Mouse (Mus musculus) lung, adult 2 months (tissue): ENCODE measurements around the gene Gal. TPM values are rescaled to one million over a fixed set of nuclear protein-coding genes. Genes with fewer than 3 reads are reported as not detected.

ENCODE experiments used
- DNase-seq: peaks from one replicate; pipeline ENCODE4 v3.0.0; 2022
- H3K4me1 ChIP-seq: fragments of 200-500 bp; 2 replicates; pipeline ENCODE4 v1.6.1; 2011; ENCODE audit warnings: low read length; ENCODE audit not compliant: control insufficient read depth, insufficient read depth
- H3K4me3 ChIP-seq: fragments of 200-500 bp; replicated peaks from 2 replicates; pipeline ENCODE3; 2011; ENCODE audit warnings: low read depth, mild to moderate bottlenecking, control low read depth, low read length; ENCODE audit errors: extremely low read depth
- CTCF ChIP-seq: fragments of 200-500 bp; IDR thresholded peaks from 2 replicates; pipeline ENCODE4 v1.5.1; 2011; ENCODE audit warnings: mild to moderate bottlenecking, low read length, control low read depth; ENCODE audit not compliant: insufficient read depth
- POLR2A ChIP-seq: fragments of 200-500 bp; IDR thresholded peaks from 2 replicates; pipeline ENCODE4 v1.6.1; 2011; ENCODE audit warnings: low read depth, mild to moderate bottlenecking, control low read depth, low read length, borderline replicate concordance; ENCODE audit errors: extremely low read depth
- WGBS: fragments of 180-500 bp; shearing (Covaris S2); methylation state at CpG from one replicate; pipeline ENCODE4 v1.1.7; 2018; 5-methylcytosine and 5-hydroxymethylcytosine counted together
- polyA plus RNA-seq: library from polyadenylated mRNA; depleted of rRNA; stranded (reverse); fragments of >200 nt; gene quantifications from 2 replicates; pipeline ENCODE4 v1.2.3, GENCODE M21; 2012

Gal gene
- polyA plus RNA-seq, 1 experiment = 4.0 TPM

- Histone ChIP-seq H3K4me3 (no peak overlapping the region), H3K4me1 (no peaks in the 10 kb centered on the region)
- TF ChIP-seq CTCF (no peak), POLR2A (no peak)
- WGBS = 62% methylated on average over 5 of the region's 5 CpGs
- no peak for DNase-seq
These were observed 26.3 kb upstream of the Gal start for GRCm38 (mm10) chr19:3440667-3441066.

DNA sequence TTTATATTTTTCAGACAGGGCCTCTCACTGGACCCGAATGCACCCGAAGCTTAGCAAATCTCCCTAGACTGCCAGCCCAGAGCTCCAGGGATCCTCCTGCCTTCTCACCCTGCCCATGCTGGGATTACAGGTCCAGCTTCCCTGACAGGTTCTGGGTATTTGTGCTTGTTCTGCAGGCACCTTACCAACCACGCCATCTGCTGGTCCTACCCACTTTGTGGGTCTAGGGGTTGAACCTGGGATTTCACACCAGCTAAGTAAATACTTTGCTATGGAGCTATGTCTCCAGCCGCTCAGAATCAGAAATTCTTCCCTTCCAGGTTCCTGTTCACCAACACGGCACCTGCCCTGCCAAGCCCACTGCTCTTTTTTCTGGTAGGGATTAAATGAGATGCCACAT is 23.6 kb upstream of the Gal start:
- WGBS = 68% methylated on average over 5 of the region's 5 CpGs

DNA sequence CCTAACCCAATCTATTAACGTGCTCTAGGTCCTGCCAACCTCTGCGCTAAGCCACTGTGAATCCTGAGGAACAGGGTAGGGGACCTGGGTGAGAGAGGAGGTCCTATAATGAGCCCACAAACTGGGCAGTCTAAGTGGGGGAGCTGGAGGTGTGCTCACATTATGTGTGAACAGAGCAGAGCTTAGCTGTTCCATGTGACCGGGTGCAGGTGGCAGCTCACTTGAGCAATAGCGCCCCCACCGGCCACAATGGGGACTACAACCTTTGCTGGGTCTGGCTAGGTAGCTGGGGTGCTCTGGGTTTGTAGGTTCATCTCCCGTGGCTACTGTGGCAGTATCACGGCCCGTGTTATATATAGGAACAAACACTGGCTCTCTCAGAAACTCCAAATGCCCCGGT is 22.5 kb upstream of the Gal start:
- WGBS = 52% methylated on average over 9 of the region's 9 CpGs
- no peaks in the 10 kb centered on the region for H3K4me1 ChIP-seq
- no peak for TF ChIP-seq POLR2A
- peak; percentile 58 for TF ChIP-seq CTCF
- DNase-seq = peak; percentile 19
- no peak overlapping the region for H3K4me3 ChIP-seq

More for the DNA sequence above, 23.6 kb upstream of the Gal start:
- H3K4me3 ChIP-seq = no peak overlapping the region
- TF ChIP-seq CTCF = peak; percentile 33; the same call in 1 of the 2 replicates
- TF ChIP-seq POLR2A = no peak
- DNase-seq = no peak
- H3K4me1 ChIP-seq = no peaks in the 10 kb centered on the region

GRCm38 (mm10) chr19:3435824-3436223 is 21.5 kb upstream of the Gal start:
- H3K4me1 ChIP-seq = no peaks in the 10 kb centered on the region
- no peak for TF ChIP-seq POLR2A
- no peak for TF ChIP-seq CTCF
- no peak for DNase-seq
- WGBS = 59% methylated on average over 3 of the region's 3 CpGs
- H3K4me3 ChIP-seq = no peak overlapping the region

DNA sequence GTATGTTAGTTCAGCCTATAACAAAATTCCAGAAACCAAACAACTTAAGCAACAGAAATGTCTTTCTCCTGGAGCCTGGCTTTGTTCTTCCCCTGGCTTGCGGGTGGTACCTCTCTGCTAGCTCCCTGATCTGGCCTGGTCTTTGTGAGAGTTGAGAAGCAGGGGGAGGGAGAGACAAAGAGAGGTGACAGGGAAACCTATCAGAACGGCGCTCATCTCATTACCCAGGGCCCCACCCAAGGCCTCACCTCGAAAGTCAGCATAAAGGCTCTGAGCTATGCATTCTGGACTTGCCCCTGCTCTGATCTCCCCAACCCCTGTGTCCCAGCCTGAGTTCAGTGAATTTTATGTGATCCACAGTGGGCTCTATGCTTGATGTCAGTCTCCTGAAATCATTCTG is 20.3 kb upstream of the Gal start:
- DNase-seq = no peak
- no peak overlapping the region for H3K4me3 ChIP-seq
- TF ChIP-seq POLR2A = no peak
- no peak for TF ChIP-seq CTCF
- no peaks in the 10 kb centered on the region for H3K4me1 ChIP-seq
- WGBS = 61% methylated on average over 4 of the region's 4 CpGs

DNA sequence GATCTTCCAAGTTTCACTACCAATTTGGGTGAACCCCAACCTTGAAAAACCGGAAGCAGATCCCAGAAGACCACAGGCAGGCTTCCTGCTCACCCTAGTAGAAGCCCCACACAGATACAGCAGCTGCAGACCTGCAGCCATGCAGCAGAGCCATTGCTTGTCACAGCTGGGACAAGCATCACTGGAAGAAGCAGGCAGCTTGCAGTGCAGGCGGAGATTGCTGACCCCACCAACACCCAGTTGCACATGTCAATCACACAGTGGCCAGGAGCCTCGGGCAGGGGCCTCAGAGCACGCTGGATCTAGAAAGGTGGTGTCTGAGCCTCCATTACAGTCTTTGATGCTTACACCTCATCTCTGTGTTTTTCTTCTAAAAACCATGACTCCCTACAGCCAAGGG is 19.8 kb upstream of the Gal start:
- Histone ChIP-seq H3K4me3 (no peak overlapping the region), H3K4me1 (no peaks in the 10 kb centered on the region)
- TF ChIP-seq POLR2A (no peak), CTCF (no peak)
- 48% methylated on average over 4 of the region's 4 CpGs for WGBS
- DNase-seq = no peak

GRCm38 (mm10) chr19:3431969-3432368 is 17.6 kb upstream of the Gal start:
- Histone ChIP-seq H3K4me3 (no peak overlapping the region), H3K4me1 (no peaks in the 10 kb centered on the region)
- WGBS = 58% methylated on average over 2 of the region's 2 CpGs
- DNase-seq = no peak
- no peak for TF ChIP-seq CTCF
- no peak for TF ChIP-seq POLR2A

DNA sequence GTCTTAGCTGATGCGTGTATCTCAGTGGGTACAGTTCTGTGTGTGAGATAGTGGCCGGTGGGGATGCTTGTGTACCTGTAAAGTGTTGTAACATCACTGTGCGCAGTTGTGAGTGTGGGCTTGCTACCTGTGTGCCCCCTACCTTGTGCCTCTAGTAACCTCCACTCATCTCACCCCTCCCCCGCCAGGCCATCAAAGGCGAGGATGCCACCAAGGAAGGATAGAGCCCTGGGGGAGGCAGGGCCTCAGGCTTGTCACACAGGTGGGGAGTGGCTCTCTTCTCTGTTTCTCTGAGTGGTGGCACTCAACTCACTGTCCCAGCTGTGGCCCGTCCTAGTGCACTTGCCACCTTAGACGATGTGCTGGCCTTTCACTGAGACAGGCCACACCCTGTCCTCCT is 16.7 kb upstream of the Gal start:
- whole genome bisulfite sequencing = 65% methylated on average over 7 of the region's 7 CpGs
- no peaks in the 10 kb centered on the region for H3K4me1 ChIP-seq
- TF ChIP-seq POLR2A (no peak), CTCF (no peak)
- no peak overlapping the region for H3K4me3 ChIP-seq
- DNase-seq = no peak

GRCm38 (mm10) chr19:3429156-3429816 is 14.9 kb upstream of the Gal start:
- Histone ChIP-seq H3K4me3 (no peak overlapping the region), H3K4me1 (no peaks in the 10 kb centered on the region)
- 50% methylated on average over 7 of the region's 7 CpGs for WGBS
- TF ChIP-seq CTCF (no peak), POLR2A (no peak)
- no peak for DNase-seq

GRCm38 (mm10) chr19:3428057-3428830 is 13.9 kb upstream of the Gal start:
- 70% methylated on average over 15 of the region's 15 CpGs for WGBS
- H3K4me3 ChIP-seq = no peak overlapping the region
- no peak for DNase-seq
- 0 out of 2 replicates have a peak, but pooled peaks cover under 1% of the 10 kb centered on the region for H3K4me1 ChIP-seq
- TF ChIP-seq CTCF = no peak
- no peak for TF ChIP-seq POLR2A
